Mouse (Mus musculus) midbrain, embryonic 16.5 days (tissue): ENCODE results near the gene Tent4b. TPM values are rescaled to one million over a fixed set of nuclear protein-coding genes. Genes with fewer than 3 reads are reported as not detected.

Experiments used
- ATAC-seq: fragments of 200-750 bp; cut with Nextera tagmentation; 2 replicates; pipeline ENCODE4 v1.8.0; 2017; ENCODE audit warnings: moderate TSS enrichment
- H3K27ac ChIP-seq: fragments of 300-500 bp; sonication (generic); 2 replicates; pipeline ENCODE4 v1.5.1; 2014; ENCODE audit warnings: mild to moderate bottlenecking, low read length, mixed read lengths
- H3K27me3 ChIP-seq: fragments of 300-500 bp; sonication (generic); 2 replicates; pipeline ENCODE4 v1.6.1; 2014; ENCODE audit warnings: low read depth, low read length, mixed read lengths; ENCODE audit not compliant: control insufficient read depth, insufficient read depth
- H3K36me3 ChIP-seq: fragments of 300-500 bp; sonication (generic); 2 replicates; pipeline ENCODE4 v1.6.1; 2014; ENCODE audit warnings: mild to moderate bottlenecking, low read length, moderate library complexity, mixed read lengths; ENCODE audit not compliant: control insufficient read depth, insufficient read depth
- H3K4me1 ChIP-seq: fragments of 300-500 bp; sonication (generic); 2 replicates; pipeline ENCODE4 v1.6.1; 2014; ENCODE audit warnings: mild to moderate bottlenecking, low read length, mixed read lengths; ENCODE audit not compliant: control insufficient read depth, insufficient read depth
- H3K4me2 ChIP-seq: fragments of 300-500 bp; sonication (generic); 2 replicates; pipeline ENCODE4 v1.6.1; 2014; ENCODE audit warnings: mild to moderate bottlenecking, low read length, mixed read lengths
- H3K4me3 ChIP-seq: fragments of 300-500 bp; sonication (generic); 2 replicates; pipeline ENCODE4 v1.5.1; 2014; ENCODE audit warnings: low read depth, mild to moderate bottlenecking, low read length, moderate library complexity, mixed read lengths
- H3K9ac ChIP-seq: fragments of 300-500 bp; sonication (generic); 2 replicates; pipeline ENCODE4 v1.6.1; 2014; ENCODE audit warnings: low read depth, low read length, mixed read lengths
- H3K9me3 ChIP-seq: fragments of 300-500 bp; sonication (generic); replicated peaks from 2 replicates; pipeline ENCODE4 v1.6.1; 2014; ENCODE audit warnings: mild to moderate bottlenecking, low read length, mixed read lengths; ENCODE audit not compliant: control insufficient read depth, poor library complexity, severe bottlenecking
- WGBS: fragments of 180-500 bp; shearing (Covaris S2); extraction: QIAGEN DNeasy Blood & Tissue Kit; methylation state at CpG from one replicate; pipeline ENCODE4 v1.1.7; 2014; 5-methylcytosine and 5-hydroxymethylcytosine counted together
- polyA plus RNA-seq: library from polyadenylated mRNA; unstranded; fragments of >200 nt; fragmentation: Nextera tagmentation; extraction: Ambion mirVana; gene quantifications from 2 replicates; pipeline ENCODE4 v1.2.1, GENCODE M21; 2015

Tent4b gene
- polyA plus RNA-seq, 1 experiment from 2014 or later, result 11.0 TPM

GRCm38 (mm10) chr8:88280904-88281303 lies 81.9 kb downstream of the Tent4b start:
- Histone ChIP-seq H3K4me2 (no peak overlapping the region), H3K4me3 (no peak overlapping the region), H3K9ac (no peak overlapping the region), H3K36me3 (no peaks in the 10 kb centered on the region), H3K27me3 (no peaks in the 10 kb centered on the region), H3K27ac (no peak overlapping the region), H3K9me3 (no peaks in the 10 kb centered on the region), H3K4me1 (no peaks in the 10 kb centered on the region)
- no peak for ATAC-seq
- 81% methylated on average over 7 of the region's 7 CpGs for WGBS

GRCm38 (mm10) chr8:88282684-88283083 lies 83.7 kb downstream of the Tent4b start:
- no peaks in the 10 kb centered on the region for H3K4me1 ChIP-seq
- H3K9me3 ChIP-seq, result no peaks in the 10 kb centered on the region
- WGBS, result 58% methylated on average over 8 of the region's 8 CpGs
- no peak for ATAC-seq
- no peaks in the 10 kb centered on the region for H3K27me3 ChIP-seq
- H3K9ac ChIP-seq, result no peak overlapping the region
- no peak overlapping the region for H3K4me3 ChIP-seq
- no peaks in the 10 kb centered on the region for H3K36me3 ChIP-seq
- H3K4me2 ChIP-seq, result no peak overlapping the region
- H3K27ac ChIP-seq, result no peak overlapping the region

GRCm38 (mm10) chr8:88283243-88284115 lies 84.5 kb downstream of the Tent4b start:
- no peak for ATAC-seq
- Histone ChIP-seq H3K4me3 (no peak overlapping the region), H3K27ac (no peak overlapping the region), H3K4me2 (no peak overlapping the region), H3K4me1 (no peaks in the 10 kb centered on the region), H3K9me3 (no peaks in the 10 kb centered on the region), H3K36me3 (no peaks in the 10 kb centered on the region), H3K27me3 (no peaks in the 10 kb centered on the region), H3K9ac (no peak overlapping the region)
- WGBS, result 82% methylated on average over 13 of the region's 13 CpGs

GRCm38 (mm10) chr8:88284738-88285137 lies 85.7 kb downstream of the Tent4b start:
- 57% methylated on average over 7 of the region's 7 CpGs for WGBS
- Histone ChIP-seq H3K27ac (no peak overlapping the region), H3K4me3 (no peak overlapping the region), H3K4me1 (no peaks in the 10 kb centered on the region), H3K27me3 (no peaks in the 10 kb centered on the region), H3K4me2 (no peak overlapping the region), H3K36me3 (no peaks in the 10 kb centered on the region), H3K9me3 (no peaks in the 10 kb centered on the region), H3K9ac (no peak overlapping the region)
- no peak for ATAC-seq

- ATAC-seq, result no peak
- H3K4me2 ChIP-seq, result no peak overlapping the region
- no peak overlapping the region for H3K4me3 ChIP-seq
- no peak overlapping the region for H3K9ac ChIP-seq
- WGBS, result 84% methylated on average over 8 of the region's 8 CpGs
- no peaks in the 10 kb centered on the region for H3K36me3 ChIP-seq
- no peaks in the 10 kb centered on the region for H3K9me3 ChIP-seq
- H3K4me1 ChIP-seq, result no peaks in the 10 kb centered on the region
- no peak overlapping the region for H3K27ac ChIP-seq
- H3K27me3 ChIP-seq, result no peaks in the 10 kb centered on the region
Observed at GRCm38 (mm10) chr8:88285469-88286356, 86.7 kb downstream of the Tent4b start.

GRCm38 (mm10) chr8:88286421-88286960 lies 87.5 kb downstream of the Tent4b start:
- no peaks in the 10 kb centered on the region for H3K9me3 ChIP-seq
- no peaks in the 10 kb centered on the region for H3K36me3 ChIP-seq
- no peak for ATAC-seq
- 87% methylated on average over 14 of the region's 14 CpGs for WGBS
- H3K9ac ChIP-seq, result no peak overlapping the region
- no peaks in the 10 kb centered on the region for H3K4me1 ChIP-seq
- no peak overlapping the region for H3K4me3 ChIP-seq
- H3K4me2 ChIP-seq, result no peak overlapping the region
- no peak overlapping the region for H3K27ac ChIP-seq
- H3K27me3 ChIP-seq, result no peaks in the 10 kb centered on the region

- Histone ChIP-seq H3K27me3 (no peaks in the 10 kb centered on the region), H3K36me3 (no peaks in the 10 kb centered on the region), H3K27ac (no peak overlapping the region), H3K4me3 (no peak overlapping the region), H3K4me2 (no peak overlapping the region), H3K9ac (no peak overlapping the region), H3K9me3 (no peaks in the 10 kb centered on the region), H3K4me1 (no peaks in the 10 kb centered on the region)
- WGBS, result 78% methylated on average over 12 of the region's 12 CpGs
- ATAC-seq, result no peak
Observed at GRCm38 (mm10) chr8:88288622-88289242, 89.7 kb downstream of the Tent4b start.

- Histone ChIP-seq H3K4me2 (no peak overlapping the region), H3K36me3 (no peaks in the 10 kb centered on the region), H3K9ac (no peak overlapping the region), H3K27ac (no peak overlapping the region), H3K9me3 (no peaks in the 10 kb centered on the region), H3K4me3 (no peak overlapping the region), H3K4me1 (no peaks in the 10 kb centered on the region), H3K27me3 (no peaks in the 10 kb centered on the region)
- ATAC-seq, result no peak
- WGBS, result 65% methylated on average over 1 of the region's 1 CpGs
Observed at GRCm38 (mm10) chr8:88289901-88290300, 90.9 kb downstream of the Tent4b start.
